Mouse (Mus musculus) lung, adult 2 months (tissue): ENCODE data around the gene Kcna2.

Experiments
- CTCF ChIP-seq: fragments of 200-500 bp; IDR thresholded peaks from 2 replicates; pipeline ENCODE4 v1.5.1; 2011; ENCODE audit warnings: mild to moderate bottlenecking, low read length, control low read depth; ENCODE audit not compliant: insufficient read depth
- POLR2A ChIP-seq: fragments of 200-500 bp; IDR thresholded peaks from 2 replicates; pipeline ENCODE4 v1.6.1; 2011; ENCODE audit warnings: low read depth, mild to moderate bottlenecking, control low read depth, low read length, borderline replicate concordance; ENCODE audit errors: extremely low read depth

DNA sequence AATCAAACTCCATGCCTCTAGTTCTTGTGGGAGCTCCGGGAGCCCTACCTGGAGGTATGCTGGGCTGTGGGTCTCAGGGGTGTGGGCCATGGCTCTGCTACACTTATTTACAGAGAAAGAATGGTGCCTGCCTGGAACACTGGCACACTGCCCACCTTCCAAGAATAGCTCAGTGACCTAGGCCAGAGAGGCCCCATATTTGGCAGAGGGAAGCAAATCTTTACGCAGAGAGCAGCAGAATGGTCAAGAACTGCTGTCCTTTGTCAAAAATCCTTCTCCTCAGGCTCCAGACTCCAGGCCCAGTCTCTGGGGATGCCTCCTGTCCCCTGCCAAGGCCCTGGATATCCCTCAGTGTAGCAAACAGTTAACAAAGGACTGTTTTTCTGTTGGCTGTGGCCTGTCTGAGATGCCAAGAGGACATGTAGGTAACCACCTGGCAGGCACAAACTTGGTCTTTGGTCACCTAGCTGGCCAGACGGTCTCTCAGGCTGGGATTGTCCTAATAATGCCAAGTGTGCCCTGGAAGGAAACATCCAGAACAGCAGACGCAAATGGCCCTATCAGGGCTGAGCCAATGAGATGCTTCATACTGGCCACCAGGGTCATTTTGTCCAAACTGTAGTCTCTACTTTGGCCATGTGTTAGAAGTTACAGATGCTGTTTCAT, 29.8 kb downstream of the Kcna2 start:
- TF ChIP-seq POLR2A (no peak), CTCF (no peak)
